In genomic region chr10:125390011-125390410, GRCm38 (mm10) we compare ENCODE assay signal across 8 mouse cellular contexts. TPM values are rescaled to one million over a fixed set of nuclear protein-coding genes. Genes with fewer than 3 reads are reported as not detected.
DNase-seq lines count a peak whose midpoint lies in the region; ATAC-seq and TF ChIP-seq lines count a peak whose summit lies in the region.

No protein-coding gene starts in this region.

- WGBS in cerebellum, adult 2 months = 83% methylated on average over 6 of the region's 6 CpGs
- 48% methylated on average over 6 of the region's 6 CpGs for WGBS in liver, postnatal 0 days (ENCODE audit: insufficient replicate concordance)
- 68% methylated on average over 6 of the region's 6 CpGs for WGBS in stomach, postnatal 0 days

- H3K4me2 ChIP-seq in liver, postnatal 0 days (ENCODE audit: low read depth, low read length) = peak overlapping the region; percentile 94
- H3K4me2 ChIP-seq in stomach, postnatal 0 days (replicated peaks; ENCODE audit: low read depth) = peak overlapping the region; percentile 83

- H3K4me1 ChIP-seq in cerebellum, adult 2 months (ENCODE audit: control insufficient read depth, insufficient read depth, low read length) = peaks cover 8% of the 10 kb centered on the region; the same call in 1 of the 2 replicates
- peaks cover 8% of the 10 kb centered on the region for H3K4me1 ChIP-seq in testis, adult 2 months (ENCODE audit: control insufficient read depth, insufficient read depth, low read length)
- H3K4me1 ChIP-seq in liver, postnatal 0 days (ENCODE audit: insufficient read depth) = peaks cover 7% of the 10 kb centered on the region; the same call in 1 of the 2 replicates
- H3K4me1 ChIP-seq in stomach, postnatal 0 days (replicated peaks; ENCODE audit: control insufficient read depth, insufficient read depth) = 0 out of 2 replicates have a peak, but pooled peaks cover 2% of the 10 kb centered on the region

- no peak for TF ChIP-seq CTCF in cerebellum, adult 2 months (IDR thresholded peaks at IDR 0.05; ENCODE audit: borderline replicate concordance, insufficient read depth, low read depth, low read length)
- no peak for TF ChIP-seq CTCF in testis, adult 2 months (IDR thresholded peaks at IDR 0.05; ENCODE audit: control insufficient read depth, insufficient read depth, insufficient replicate concordance, low read depth, low read length)
- no peak for TF ChIP-seq CTCF in liver, postnatal 0 days (IDR thresholded peaks at IDR 0.05; ENCODE audit: low read depth)
- TF ChIP-seq CTCF in stomach, postnatal 0 days (IDR thresholded peaks at IDR 0.05; ENCODE audit: low read depth) = no peak

- H3K36me3 ChIP-seq in testis, adult 2 months (ENCODE audit: control insufficient read depth, insufficient read depth, low read length) = no peaks in the 10 kb centered on the region
- no peaks in the 10 kb centered on the region for H3K36me3 ChIP-seq in liver, postnatal 0 days (replicated peaks; ENCODE audit: insufficient read depth, low read length)
- H3K36me3 ChIP-seq in stomach, postnatal 0 days (ENCODE audit: control insufficient read depth, insufficient read depth, low read length) = no peaks in the 10 kb centered on the region

- DNase-seq in cerebellum, adult 2 months = no peak
- DNase-seq in cerebellum, adult 8-10 months = no peak
- DNase-seq in testis, postnatal 14 days (ENCODE audit: low spot score) = no peak
- no peak for DNase-seq in liver, postnatal 0 days
- no peak for DNase-seq in stomach, postnatal 0 days (ENCODE audit: low spot score)
- DNase-seq in right cerebral cortex, postnatal 25 days = no peak
- no peak for DNase-seq in T-cell, adult 2 months (ENCODE audit: low spot score)

- TF ChIP-seq POLR2A in cerebellum, adult 2 months (IDR thresholded peaks at IDR 0.05; ENCODE audit: borderline replicate concordance, insufficient read depth, low read length) = no peak
- no peak for TF ChIP-seq POLR2A in testis, adult 2 months (IDR thresholded peaks at IDR 0.05; ENCODE audit: control insufficient read depth, low read depth, low read length)

- no peak overlapping the region for H3K9ac ChIP-seq in liver, postnatal 0 days (replicated peaks)
- peak overlapping the region; percentile 79 for H3K9ac ChIP-seq in stomach, postnatal 0 days (ENCODE audit: low read length)

- no peaks in the 10 kb centered on the region for H3K27me3 ChIP-seq in cerebellum, adult 2 months (ENCODE audit: control insufficient read depth, insufficient read depth, low read length)
- no peaks in the 10 kb centered on the region for H3K27me3 ChIP-seq in testis, adult 2 months (ENCODE audit: control insufficient read depth, insufficient read depth, low read length)
- H3K27me3 ChIP-seq in liver, postnatal 0 days (ENCODE audit: insufficient read depth, low read length) = no peaks in the 10 kb centered on the region
- H3K27me3 ChIP-seq in stomach, postnatal 0 days (ENCODE audit: control insufficient read depth, insufficient read depth, low read length) = no peaks in the 10 kb centered on the region

- H3K27ac ChIP-seq in cerebellum, adult 2 months (ENCODE audit: insufficient read depth, low read length) = peak overlapping the region; percentile 47; the same call in 1 of the 2 replicates
- H3K27ac ChIP-seq in testis, adult 2 months (ENCODE audit: control insufficient read depth, insufficient read depth, low read depth, low read length) = peak overlapping the region; percentile 85
- H3K27ac ChIP-seq in liver, postnatal 0 days (ENCODE audit: low read depth) = peak overlapping the region; percentile 76; the same call in 1 of the 2 replicates
- peak overlapping the region; percentile 91 for H3K27ac ChIP-seq in stomach, postnatal 0 days (replicated peaks)

- H3K4me3 ChIP-seq in cerebellum, adult 2 months (replicated peaks; ENCODE audit: insufficient read depth, low read depth, low read length) = no peak overlapping the region
- H3K4me3 ChIP-seq in testis, adult 2 months (ENCODE audit: control insufficient read depth, low read depth, low read length) = peak overlapping the region; percentile 88; the same call in 1 of the 2 replicates
- H3K4me3 ChIP-seq in liver, postnatal 0 days (ENCODE audit: low read depth, low read length) = no peak overlapping the region
- H3K4me3 ChIP-seq in stomach, postnatal 0 days (ENCODE audit: low read depth, low read length) = peak overlapping the region; percentile 73; the same call in 1 of the 2 replicates

- H3K9me3 ChIP-seq in liver, postnatal 0 days (ENCODE audit: low read length) = no peaks in the 10 kb centered on the region
- H3K9me3 ChIP-seq in stomach, postnatal 0 days (ENCODE audit: control insufficient read depth, low read length) = no peaks in the 10 kb centered on the region

- TF ChIP-seq EP300 in liver, postnatal 0 days (IDR thresholded peaks at IDR 0.05; ENCODE audit: low read depth) = no peak
- TF ChIP-seq EP300 in stomach, postnatal 0 days (optimal IDR thresholded peaks at IDR 0.05) = no peak

- peak; percentile 31; the same call in 1 of the 2 replicates for ATAC-seq in liver, postnatal 0 days
- ATAC-seq in stomach, postnatal 0 days (ENCODE audit: low FRiP score, low TSS enrichment) = no peak

RNA-seq across cellular contexts. Expression of gene Slc16a7, which starts 0.7 kb away (rescaled TPM):
- polyA plus RNA-seq in cerebellum, adult 2 months (2012; rRNA removed) = 8.9 and 14.1 TPM in 2 replicates
- 433 and 554 TPM in 2 replicates for polyA plus RNA-seq in testis, adult 2 months (2012; rRNA removed)
- 40.6 and 41.0 TPM in 2 replicates for polyA plus RNA-seq in liver, postnatal 0 days (2015; fragmentation: Nextera tagmentation; extraction: Ambion mirVana)
- 15.4 and 16.1 TPM in 2 replicates for polyA plus RNA-seq in stomach, postnatal 0 days (2015; fragmentation: Nextera tagmentation; extraction: Ambion mirVana)

Comparison
In these comparisons a context has a peak if more than half of its experiments do, and no peak if none do; other contexts are left out.
1. H3K4me3 ChIP-seq: peak in testis, adult 2 months (single experiment) and stomach, postnatal 0 days (single experiment); none in cerebellum, adult 2 months (single experiment) and liver, postnatal 0 days (single experiment).
2. RNA of gene Slc16a7, which starts 0.7 kb away (polyA plus RNA-seq): 433 to 554 TPM in testis, adult 2 months; 40.6 to 41.0 TPM in liver, postnatal 0 days, 15.4 to 16.1 TPM in stomach, postnatal 0 days and 8.9 to 14.1 TPM in cerebellum, adult 2 months; every median in the first group is over 10 times any median in the second.
3. Peak in every context shown above with its lines, with median percentiles within 50 percentile points of each other: H3K27ac ChIP-seq.